Mouse (Mus musculus) pancreas, adult 10 weeks (tissue): ENCODE data around the gene Prss30. TPM values are rescaled to one million over a fixed set of nuclear protein-coding genes. Genes with fewer than 3 reads are reported as not detected.

Experiments
- polyA plus RNA-seq: library from polyadenylated mRNA; stranded (reverse); fragments of 350-450 nt; fragmentation: Illumina TruSeq; extraction: RNeasy Lipid Tissue Mini Kit (QIAGEN cat#74804); gene quantifications from one replicate; pipeline ENCODE4 v1.2.3, GENCODE M21; 2015; ENCODE audit warnings: low read depth, low replicate concordance; ENCODE audit not compliant: insufficient read depth

Gene Prss30
- not detected for polyA plus RNA-seq

GRCm38 (mm10) chr17:23980297-23980909 lies at the start of gene Prss30:
TSS of gene Prss30 (minus strand) at chr17:23980566.

GRCm38 (mm10) chr17:23997901-23998300 lies 17.5 kb upstream of the Prss30 start, which contains the start of gene Prss22:
TSS of gene Prss22 (minus strand) at chr17:23998100.

GRCm38 (mm10) chr17:23955174-23955573 lies 25.2 kb downstream of the Prss30 start, which contains the start of gene Sbpl:
TSS of gene Sbpl (minus strand) at chr17:23955274.

GRCm38 (mm10) chr17:23941372-23941771 lies 39.0 kb downstream of the Prss30 start, which contains the start of gene Sbp:
TSS of gene Sbp (plus strand) at chr17:23941672.

Other genes starting within 250 kb of the Prss30 start
- 5.0 TPM for gene Paqr4, start 239.7 kb downstream of the Prss30 start, polyA plus RNA-seq
- gene Kremen2, start 234.7 kb downstream of the Prss30 start, polyA plus RNA-seq = not detected
- 9.7 TPM for gene Flywch1, start 209.0 kb downstream of the Prss30 start, polyA plus RNA-seq
- 1.3 TPM for gene Flywch2, start 194.5 kb downstream of the Prss30 start, polyA plus RNA-seq
- gene Srrm2, start 190.0 kb downstream of the Prss30 start, polyA plus RNA-seq = 176 TPM
- 116 TPM for gene Elob, start 151.4 kb downstream of the Prss30 start, polyA plus RNA-seq
- not detected for gene Prss33, start 144.5 kb downstream of the Prss30 start, polyA plus RNA-seq
- gene Prss32, start 136.7 kb downstream of the Prss30 start, polyA plus RNA-seq = not detected
- gene Prss41, start 136.4 kb downstream of the Prss30 start, polyA plus RNA-seq = not detected
- gene Prss21, start 112.5 kb downstream of the Prss30 start, polyA plus RNA-seq = not detected
- not detected for gene Dcpp1, start 99.7 kb downstream of the Prss30 start, polyA plus RNA-seq
- not detected for gene Dcpp2, start 99.7 kb downstream of the Prss30 start, polyA plus RNA-seq
- gene Dcpp3, start 63.1 kb downstream of the Prss30 start, polyA plus RNA-seq = not detected
- gene Sbp, start 38.9 kb downstream of the Prss30 start, polyA plus RNA-seq = not detected
- gene Sbpl, start 25.3 kb downstream of the Prss30 start, polyA plus RNA-seq = not detected
- not detected for gene Prss22, start 17.5 kb upstream of the Prss30 start, polyA plus RNA-seq
- gene Prss27, start 57.6 kb upstream of the Prss30 start, polyA plus RNA-seq = not detected
- gene Kctd5, start 92.9 kb upstream of the Prss30 start, polyA plus RNA-seq = 3.1 TPM
- 5.4 TPM for gene Pdpk1, start 170.4 kb upstream of the Prss30 start, polyA plus RNA-seq
- 10.6 TPM for gene Amdhd2, start 183.2 kb upstream of the Prss30 start, polyA plus RNA-seq
- 67.3 TPM for gene Atp6v0c, start 189.1 kb upstream of the Prss30 start, polyA plus RNA-seq
- gene Tbc1d24, start 225.0 kb upstream of the Prss30 start, polyA plus RNA-seq = 3.8 TPM
- gene Ntn3, start 229.0 kb upstream of the Prss30 start, polyA plus RNA-seq = 1.0 TPM
- 2.9 TPM for gene Tedc2, start 240.3 kb upstream of the Prss30 start, polyA plus RNA-seq